Mouse (Mus musculus) cortical plate, adult 2 months (tissue): ENCODE results near the gene Selenon.

ENCODE experiments used
- CTCF ChIP-seq: fragments of 200-500 bp; IDR thresholded peaks from 2 replicates; pipeline ENCODE4 v1.5.1; 2011; ENCODE audit warnings: mild to moderate bottlenecking, control low read depth, low read length; ENCODE audit not compliant: insufficient read depth; ENCODE audit errors: extremely low read depth
- POLR2A ChIP-seq: fragments of 200-500 bp; IDR thresholded peaks from 2 replicates; pipeline ENCODE4 v1.6.1; 2011; ENCODE audit warnings: mild to moderate bottlenecking, low read length, control low read depth; ENCODE audit not compliant: insufficient read depth; ENCODE audit errors: extremely low read depth

- TF ChIP-seq CTCF = no peak
- no peak for TF ChIP-seq POLR2A
These were observed 23.5 kb upstream of the Selenon start for GRCm38 (mm10) chr4:134575486-134575885.
